Mouse (Mus musculus) lung, postnatal 4 days (tissue): ENCODE measurements around the gene Gm3854.
"Not testable (repeated sequence)": the region's sequence is repeated elsewhere in the genome, so short reads cannot be mapped to it uniquely, and the experiment has no call there.

Experiments used
- DNase-seq, 2 experiments: peaks; one replicate each; pipeline ENCODE4 v3.0.0; 2021

Gene Gm3854

GRCm38 (mm10) chr7:6343501-6344071 is at the start of gene Gm3854:
Gene Gm3854, plus strand, starts transcription at chr7:6343759.
- peak; percentile 25 to 43 for DNase-seq

DNA sequence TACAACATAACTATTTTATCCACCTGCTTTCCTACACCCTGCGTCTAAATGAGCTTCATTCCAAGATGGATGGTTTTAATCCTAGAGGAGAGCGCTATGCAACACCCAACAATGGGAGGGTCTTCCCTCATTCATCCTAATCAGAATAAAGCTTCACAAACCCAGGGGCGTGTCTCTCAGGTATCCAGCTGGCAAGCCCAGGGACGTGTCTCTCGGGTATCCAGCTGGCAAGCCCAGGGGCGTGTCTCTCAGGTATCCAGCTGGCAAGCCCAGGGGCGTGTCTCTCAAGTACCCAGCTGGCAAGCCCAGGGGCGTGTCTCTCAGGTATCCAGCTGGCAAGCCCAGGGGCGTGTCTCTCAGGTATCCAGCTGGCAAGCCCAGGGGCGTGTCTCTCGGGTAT is 42.8 kb upstream of the Gm3854 start:
- DNase-seq = peak in 1 of 2 experiments; percentile 33

DNA sequence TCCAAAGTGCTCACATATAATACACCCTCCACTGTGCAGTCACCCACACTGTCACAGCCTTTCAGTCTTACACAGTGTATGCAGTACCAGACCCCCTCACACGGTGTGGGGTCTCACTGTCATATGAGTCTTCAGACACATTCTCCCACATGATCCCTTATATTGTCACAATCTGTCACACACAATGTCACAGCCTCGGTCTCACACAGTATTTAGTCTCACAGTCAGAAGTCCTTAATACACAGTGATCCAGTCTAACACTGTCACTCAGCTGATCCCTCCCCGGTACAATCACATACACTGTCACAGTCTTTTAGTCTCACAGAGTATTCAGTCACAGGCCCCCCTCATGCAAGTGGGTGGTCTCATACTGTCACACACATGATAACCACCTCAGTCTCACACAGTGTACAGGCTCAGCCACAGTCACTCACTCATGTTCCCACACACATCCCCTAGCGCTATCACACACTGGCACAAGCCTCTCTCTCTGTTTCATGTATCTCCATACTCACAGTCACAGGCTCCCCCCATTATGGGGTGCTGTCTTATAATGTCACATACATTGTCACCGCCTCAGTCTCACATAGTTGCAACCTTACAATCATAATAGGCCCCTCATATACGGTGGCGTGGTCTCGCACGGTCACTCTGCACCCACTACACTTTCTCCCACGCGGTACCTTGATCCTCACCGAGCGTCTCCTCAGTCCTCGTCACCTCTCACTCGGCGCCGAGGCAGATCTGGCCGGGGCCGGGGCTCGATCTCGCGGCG is 12.9 kb upstream of the Gm3854 start:
- DNase-seq = peak in 1 of 2 experiments; percentile 4

DNA sequence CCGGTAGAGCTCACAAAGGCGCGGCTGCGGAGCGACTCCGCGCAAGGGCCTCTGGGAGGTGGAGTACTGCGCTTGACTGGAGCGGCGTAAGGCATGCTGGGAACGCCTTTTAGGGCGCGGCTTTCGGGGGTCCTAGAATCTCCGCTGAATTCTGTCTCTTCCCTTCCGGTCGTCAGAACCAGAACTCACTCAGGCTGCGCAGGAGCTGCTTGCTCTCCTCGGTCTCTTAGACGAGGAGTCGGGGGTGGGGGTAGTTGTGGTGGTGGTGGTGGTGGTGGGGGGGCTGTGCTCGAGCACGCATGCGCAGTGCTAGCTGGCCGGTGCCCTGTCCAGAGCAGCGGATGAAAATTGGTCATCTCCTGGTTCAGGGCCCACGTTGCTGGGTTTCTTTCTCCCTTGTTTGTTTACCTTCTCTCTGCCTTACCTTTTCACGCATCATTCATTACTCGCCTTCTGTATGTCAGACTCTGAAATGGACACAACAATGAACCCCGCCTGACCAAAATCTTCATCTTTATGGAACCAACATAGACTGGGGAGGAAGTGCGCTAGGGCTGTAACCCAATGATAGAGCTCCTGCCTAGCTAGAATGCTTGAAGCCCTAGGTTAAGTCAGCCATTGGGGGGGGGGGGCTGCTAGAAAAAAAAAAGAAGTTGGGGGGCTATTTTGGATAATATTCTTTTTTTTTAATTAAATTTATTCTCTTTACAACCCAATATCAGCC is 12.2 kb upstream of the Gm3854 start, which contains the start of gene Zfp583:
Gene Zfp583 (minus strand): TSS at position 53 of the 724 bp plus-strand sequence.
- peak; percentile 88 to 91 for DNase-seq

- DNase-seq = no peak
Observed at GRCm38 (mm10) chr7:6339865-6340264, 3.7 kb upstream of the Gm3854 start.

DNA sequence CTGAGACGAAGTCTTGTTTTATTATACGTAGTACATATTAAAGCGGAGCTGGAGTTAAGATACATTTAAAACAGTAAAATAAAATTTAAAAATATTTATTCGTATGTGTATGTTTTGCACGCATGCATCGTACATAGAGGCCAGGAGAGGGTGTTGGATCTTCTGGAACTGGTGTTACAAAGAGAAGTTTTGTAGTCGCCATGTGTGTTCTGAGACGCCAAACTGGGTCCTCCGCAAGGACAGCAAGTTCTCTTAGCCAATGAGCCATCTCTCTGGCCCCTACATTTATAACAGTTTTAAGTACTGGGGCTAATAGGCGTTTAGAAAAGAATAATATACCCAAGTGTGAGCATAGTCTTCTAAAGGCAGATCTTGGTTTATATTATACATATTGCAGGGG is 565 bp downstream of the Gm3854 start:
- no peak for DNase-seq

GRCm38 (mm10) chr7:6358121-6358520 is 14.6 kb downstream of the Gm3854 start:
- peak in 1 of 2 experiments; percentile 27 for DNase-seq

- peak in 1 of 2 experiments; percentile 24 for DNase-seq
Observed at GRCm38 (mm10) chr7:6358937-6359590, 15.5 kb downstream of the Gm3854 start.

DNA sequence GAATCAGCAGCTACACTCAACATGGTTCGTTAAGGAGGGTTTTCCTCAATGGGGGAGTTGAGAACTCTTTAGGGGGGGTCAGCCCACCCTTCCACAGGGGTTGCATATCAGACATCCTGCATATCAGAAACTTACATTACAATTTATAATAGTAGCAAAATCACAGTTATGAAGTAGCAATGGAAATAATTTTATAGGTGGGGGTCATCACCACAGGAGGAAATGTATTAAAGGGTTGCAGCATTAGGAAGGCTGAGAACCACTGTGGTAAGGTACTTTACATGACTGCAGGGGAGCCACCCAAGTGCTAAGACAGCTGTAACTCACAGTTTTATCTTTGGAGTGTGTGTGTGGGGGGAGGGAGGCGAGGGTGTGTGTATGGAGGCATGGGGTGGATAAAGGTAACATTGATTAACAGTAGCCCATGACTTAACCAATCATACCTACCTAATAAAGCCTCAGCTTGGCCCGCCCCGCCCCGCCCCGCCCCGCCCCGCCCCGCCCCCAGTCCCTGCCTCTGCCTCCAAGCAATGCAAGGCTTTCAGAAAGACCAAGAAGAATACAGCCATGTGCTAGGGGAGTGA is 17.0 kb downstream of the Gm3854 start:
- no peak for DNase-seq

DNA sequence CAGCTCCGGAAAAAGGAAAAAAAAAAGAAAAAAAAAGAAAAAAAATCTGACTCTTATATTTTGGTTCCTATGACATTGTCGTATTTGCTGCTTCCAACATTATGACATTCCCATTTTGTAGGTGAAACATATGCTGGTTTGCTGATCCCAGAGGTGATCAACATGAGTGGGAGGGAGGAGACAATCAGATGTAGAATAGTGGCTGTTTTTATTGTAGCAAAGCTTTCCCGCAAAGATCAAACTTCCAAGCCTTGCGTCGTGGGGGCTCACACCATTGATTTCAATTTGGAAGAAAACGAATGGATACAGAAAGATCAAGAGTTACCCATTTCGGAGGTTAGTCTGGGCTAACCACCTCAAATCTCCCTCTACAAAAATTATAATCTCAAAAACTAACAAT is 18.2 kb downstream of the Gm3854 start:
- DNase-seq = no peak

GRCm38 (mm10) chr7:6362268-6363046 is 18.9 kb downstream of the Gm3854 start:
- peak; percentile 98 to 99 for DNase-seq

DNA sequence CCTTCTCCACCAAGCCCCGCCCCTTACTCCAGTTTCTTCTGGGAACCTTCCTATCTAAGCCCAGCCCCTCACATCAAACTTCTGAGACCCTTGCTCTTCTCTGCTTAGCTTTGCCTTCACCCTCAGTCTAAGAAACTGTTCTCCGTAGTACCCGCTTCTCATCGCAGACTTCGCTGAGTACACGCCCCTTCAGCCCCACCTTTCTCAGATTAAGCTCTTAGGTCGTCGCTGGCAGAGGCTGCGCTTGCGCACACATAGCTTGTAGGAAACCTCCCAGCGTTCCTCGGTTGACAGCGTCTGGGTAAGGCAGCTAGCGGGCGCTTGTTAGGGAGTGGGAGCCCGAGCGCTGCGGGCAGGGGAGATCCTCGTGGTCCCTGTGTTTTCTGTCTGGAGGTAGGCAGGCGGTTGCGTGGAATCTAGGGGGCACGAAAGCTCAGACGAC is 19.5 kb downstream of the Gm3854 start, which contains the start of gene Zfp78:
Gene Zfp78 (plus strand): TSS at position 234 of the 442 bp plus-strand sequence.
- peak in 1 of 2 experiments; percentile 89 for DNase-seq

DNA sequence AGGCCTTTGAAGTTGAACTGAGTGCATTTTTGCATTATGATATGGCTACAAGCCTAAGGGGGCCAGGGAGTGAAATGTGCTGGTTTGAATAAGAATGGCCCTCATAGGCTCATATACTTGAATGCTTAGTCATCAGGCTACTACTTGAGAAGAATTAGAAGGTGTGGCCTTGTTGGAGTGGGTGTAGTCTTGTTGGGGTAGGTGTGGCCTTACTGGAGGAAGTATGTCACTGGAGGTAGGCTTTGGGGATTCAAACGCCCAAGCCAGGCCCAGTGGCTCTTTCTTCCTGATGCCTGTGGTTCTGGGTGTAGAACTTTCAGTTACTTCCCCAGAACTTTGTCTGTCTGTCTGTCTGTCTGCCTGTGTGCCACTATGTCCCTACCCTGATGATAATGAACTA is 21.2 kb downstream of the Gm3854 start:
- DNase-seq = no peak

GRCm38 (mm10) chr7:6367185-6367584 is 23.6 kb downstream of the Gm3854 start:
- no peak for DNase-seq

- DNase-seq = not testable (repeated sequence)
Observed at GRCm38 (mm10) chr7:6368146-6368545, 24.6 kb downstream of the Gm3854 start.

- no peak for DNase-seq
Observed at GRCm38 (mm10) chr7:6369460-6369859, 25.9 kb downstream of the Gm3854 start.

GRCm38 (mm10) chr7:6372993-6373392 is 29.4 kb downstream of the Gm3854 start:
- DNase-seq = no peak

- no peak for DNase-seq
Observed at GRCm38 (mm10) chr7:6378441-6378840, 34.9 kb downstream of the Gm3854 start.

- no peak for DNase-seq
Observed at GRCm38 (mm10) chr7:6381431-6381830, 37.9 kb downstream of the Gm3854 start.

- DNase-seq = peak; percentile 96 to 97
Observed at GRCm38 (mm10) chr7:6383044-6383455, 39.5 kb downstream of the Gm3854 start, which contains the start of gene Zfp28. Gene Zfp28, plus strand, starts transcription at chr7:6383295.

GRCm38 (mm10) chr7:6384011-6384410 is 40.5 kb downstream of the Gm3854 start:
- DNase-seq = no peak

- peak; percentile 8 to 45 for DNase-seq
Observed at GRCm38 (mm10) chr7:6386995-6387394, 43.4 kb downstream of the Gm3854 start.
